Mouse (Mus musculus) CH12.LX (cell line): ENCODE measurements around the gene Clrn2. TPM values are rescaled to one million over a fixed set of nuclear protein-coding genes. Genes with fewer than 3 reads are reported as not detected.

Source experiments
- DNase-seq: peaks from one replicate; pipeline ENCODE4 v3.0.0-alpha.2; 2013; ENCODE audit errors: extremely low read depth
- H3K27ac ChIP-seq: 2 replicates; pipeline ENCODE4 v1.5.1; 2012; ENCODE audit warnings: low read depth, mild to moderate bottlenecking, control low read depth, moderate library complexity; ENCODE audit not compliant: insufficient read depth
- H3K27me3 ChIP-seq: replicated peaks from 2 replicates; pipeline ENCODE3; 2012; ENCODE audit warnings: inconsistent platforms
- H3K36me3 ChIP-seq, 2 experiments: replicated peaks in 1 of 2; 2 replicates each; pipeline versions ENCODE3 to v1.6.1; 2012; ENCODE audit warnings: inconsistent platforms in 1 of 2, low read length in 1 of 2, mild to moderate bottlenecking in 1 of 2, mixed read lengths in 1 of 2, moderate library complexity in 1 of 2; ENCODE audit not compliant: control insufficient read depth in 1 of 2, insufficient read depth in 1 of 2
- H3K4me1 ChIP-seq, 2 experiments: 2 replicates each; pipeline ENCODE4 v1.6.1; 2012; ENCODE audit warnings: inconsistent platforms in 1 of 2, moderate library complexity in 1 of 2; ENCODE audit not compliant: insufficient read depth in 2 of 2, control insufficient read depth in 1 of 2
- H3K4me2 ChIP-seq: 2 replicates; pipeline ENCODE4 v1.6.1; 2012; ENCODE audit warnings: low read depth, mild to moderate bottlenecking, control low read depth; ENCODE audit not compliant: poor library complexity, insufficient read depth, severe bottlenecking
- H3K4me3 ChIP-seq, 3 experiments: fragments of 150-350 bp in 1 of 3; sonication (generic) in 1 of 3; replicated peaks in 1 of 3; 2 replicates each; pipeline versions ENCODE3 to v1.5.1; 2011 to 2012; ENCODE audit warnings: low read depth in 2 of 3, low read length in 2 of 3, mild to moderate bottlenecking in 2 of 3, moderate library complexity in 2 of 3, control low read depth in 1 of 3, improper control_type of control experiment in 1 of 3, inconsistent platforms in 1 of 3, mixed read lengths in 1 of 3; ENCODE audit not compliant: poor library complexity in 1 of 3
- H3K79me2 ChIP-seq: replicated peaks from 2 replicates; pipeline ENCODE4 v1.6.1; 2012; ENCODE audit warnings: mild to moderate bottlenecking, moderate library complexity; ENCODE audit not compliant: control insufficient read depth, poor library complexity, insufficient read depth, severe bottlenecking; ENCODE audit errors: extremely low read depth
- H3K9ac ChIP-seq: 2 replicates; pipeline ENCODE4 v1.6.1; 2012; ENCODE audit warnings: low read depth, mild to moderate bottlenecking, control low read depth, moderate library complexity; ENCODE audit not compliant: insufficient read depth
- H3K9me3 ChIP-seq: replicated peaks from 2 replicates; pipeline ENCODE3; 2012; ENCODE audit warnings: low read length, inconsistent platforms, mixed read lengths
- ELF1 ChIP-seq: IDR thresholded peaks from 2 replicates; pipeline ENCODE4 v1.6.1; 2014; ENCODE audit warnings: low read depth, mild to moderate bottlenecking, inconsistent platforms, low read length, improper control_type of control experiment
- EP300 ChIP-seq: IDR thresholded peaks from 2 replicates; pipeline ENCODE4 v1.6.1; 2011; ENCODE audit warnings: low read length, improper control_type of control experiment
- HCFC1 ChIP-seq: IDR thresholded peaks from 2 replicates; pipeline ENCODE4 v1.6.1; 2012; ENCODE audit warnings: low read depth, mild to moderate bottlenecking, inconsistent platforms, low read length, improper control_type of control experiment
- KAT2A ChIP-seq: IDR thresholded peaks from 2 replicates; pipeline ENCODE4 v1.6.1; 2012; ENCODE audit warnings: low read length, improper control_type of control experiment, inconsistent platforms; ENCODE audit not compliant: insufficient replicate concordance
- MAFK ChIP-seq: IDR thresholded peaks from 2 replicates; pipeline ENCODE4 v1.6.1; 2011; ENCODE audit warnings: low read length, improper control_type of control experiment; ENCODE audit not compliant: insufficient replicate concordance
- MAZ ChIP-seq: IDR thresholded peaks from 2 replicates; pipeline ENCODE4 v1.6.1; 2012; ENCODE audit warnings: low read depth, mild to moderate bottlenecking, inconsistent platforms, low read length, improper control_type of control experiment, moderate library complexity
- MEF2A ChIP-seq: IDR thresholded peaks from 2 replicates; pipeline ENCODE4 v1.6.1; 2014; ENCODE audit warnings: low read depth, mild to moderate bottlenecking, inconsistent platforms, low read length, improper control_type of control experiment, borderline replicate concordance
- MXI1 ChIP-seq: IDR thresholded peaks from 2 replicates; pipeline ENCODE4 v1.6.1; 2011; ENCODE audit warnings: mild to moderate bottlenecking, low read depth, low read length, improper control_type of control experiment
- NELFE ChIP-seq: IDR thresholded peaks from 2 replicates; pipeline ENCODE4 v1.6.1; 2011; ENCODE audit warnings: low read depth, low read length, improper control_type of control experiment
- POLR2A ChIP-seq: IDR thresholded peaks from 2 replicates; pipeline ENCODE4 v1.6.1; 2011; ENCODE audit warnings: low read depth, mild to moderate bottlenecking, improper control_type of control experiment, low read length
- POLR2AphosphoS2 ChIP-seq: IDR thresholded peaks from 2 replicates; pipeline ENCODE4 v1.6.1; 2011; ENCODE audit warnings: low read depth, low read length, improper control_type of control experiment
- SIN3A ChIP-seq: IDR thresholded peaks from 2 replicates; pipeline ENCODE4 v1.6.1; 2012; ENCODE audit warnings: low read length, improper control_type of control experiment, inconsistent platforms
- UBTF ChIP-seq: IDR thresholded peaks from 2 replicates; pipeline ENCODE4 v1.6.1; 2012; ENCODE audit warnings: low read depth, mild to moderate bottlenecking, inconsistent platforms, low read length, improper control_type of control experiment, moderate library complexity
- USF1 ChIP-seq: IDR thresholded peaks from 2 replicates; pipeline ENCODE4 v1.6.1; 2014; ENCODE audit warnings: low read depth, mild to moderate bottlenecking, inconsistent platforms, low read length, improper control_type of control experiment
- ZKSCAN1 ChIP-seq: IDR thresholded peaks from 2 replicates; pipeline ENCODE4 v1.6.1; 2012; ENCODE audit warnings: low read depth, inconsistent platforms, low read length, improper control_type of control experiment, borderline replicate concordance
- ZMIZ1 ChIP-seq: IDR thresholded peaks from 2 replicates; pipeline ENCODE4 v1.6.1; 2012; ENCODE audit warnings: low read depth, mild to moderate bottlenecking, inconsistent platforms, low read length, improper control_type of control experiment
- dilution Hi-C: fragments of 300-500 bp; cut with MboI; formaldehyde crosslinking; loops from 2 replicates; pipeline ENCODE4 v1.14.3; 2020; ENCODE audit warnings: low sequenced_read_pairs; ENCODE audit not compliant: extremely low pct_unique_long_range_greater_than_20kb, extremely low pct_ligation_motif_present
- in situ Hi-C: fragments of 300-500 bp; cut with MboI; formaldehyde crosslinking; loops from 3 replicates; pipeline ENCODE4 v1.14.3; 2019; ENCODE audit warnings: low sequenced_read_pairs, low pct_ligation_motif_present, low pct_unique_long_range_greater_than_20kb, mixed read lengths
- polyA plus RNA-seq: library from polyadenylated mRNA; unstranded; fragments of >175 nt; gene quantifications from 2 replicates; pipeline ENCODE4 v1.2.1, GENCODE M21; 2012; ENCODE audit warnings: low read depth; ENCODE audit not compliant: insufficient read length
- total RNA-seq, 2 experiments: library from RNA; depleted of rRNA; stranded (reverse); fragments of 300-350 nt in 1 of 2; fragments of >200 nt in 1 of 2; gene quantifications; 2 replicates each; pipeline ENCODE4 v1.2.3; 2012 to 2014

Gene Clrn2
- total and polyA plus RNA-seq, 3 experiments, result not detected

GRCm38 (mm10) chr5:45494093-45494755 is 40.7 kb downstream of the Clrn2 start:
- Histone ChIP-seq H3K27ac (no peak overlapping the region), H3K79me2 (peaks cover 16% of the 10 kb centered on the region), H3K4me3 (peak overlapping the region; percentile 74 to 85 (median 79)), H3K4me2 (peak overlapping the region; percentile 71), H3K9me3 (no peaks in the 10 kb centered on the region)
- dilution Hi-C loops, result no loop called here
- peak; percentile 51 for DNase-seq
- TF ChIP-seq SIN3A (peak; percentile 27; the same call in 1 of the 2 replicates), MAFK (no peak)
- TF ChIP-seq, all 38 proteins: peak for 1
- peaks cover 16 to 37% of the 10 kb centered on the region in 2 experiments for H3K36me3 ChIP-seq
- peaks cover 6 to 51% of the 10 kb centered on the region in 2 experiments for H3K4me1 ChIP-seq
- H3K27me3 ChIP-seq, result peaks cover 3% of the 10 kb centered on the region
- in situ Hi-C loops, result no loop called here
- peak overlapping the region; percentile 79 for H3K9ac ChIP-seq

- H3K36me3 ChIP-seq, result peaks cover 24 to 50% of the 10 kb centered on the region in 2 experiments
- no peak for DNase-seq
- no peak overlapping the region for H3K4me3 ChIP-seq
- H3K4me2 ChIP-seq, result no peak overlapping the region
- H3K27ac ChIP-seq, result no peak overlapping the region
- H3K4me1 ChIP-seq, result peaks cover 6 to 54% of the 10 kb centered on the region in 2 experiments
- H3K79me2 ChIP-seq, result peaks cover 16% of the 10 kb centered on the region
- TF ChIP-seq ZMIZ1 (no peak), UBTF (no peak), KAT2A (no peak), NELFE (no peak), ZKSCAN1 (no peak), MAFK (no peak), HCFC1 (no peak), POLR2A (no peak), POLR2AphosphoS2 (no peak), MAZ (no peak), ELF1 (no peak), MXI1 (no peak), SIN3A (no peak), USF1 (no peak), EP300 (no peak), MEF2A (no peak)
- TF ChIP-seq, all 38 proteins: peak for 0
- in situ Hi-C loops (no loop called here), dilution Hi-C loops (no loop called here)
- no peaks in the 10 kb centered on the region for H3K9me3 ChIP-seq
- no peak overlapping the region for H3K9ac ChIP-seq
- peaks cover 2% of the 10 kb centered on the region for H3K27me3 ChIP-seq
Observed at GRCm38 (mm10) chr5:45495429-45495975, 42.0 kb downstream of the Clrn2 start.
